Mouse (Mus musculus) urinary bladder, postnatal 14 days (tissue): Measurements from ENCODE around the gene Mtcl1.

ENCODE experiments used
- DNase-seq: peaks from one replicate; pipeline ENCODE4 v3.0.0; 2021; ENCODE audit warnings: low spot score

The Mtcl1 gene

DNA sequence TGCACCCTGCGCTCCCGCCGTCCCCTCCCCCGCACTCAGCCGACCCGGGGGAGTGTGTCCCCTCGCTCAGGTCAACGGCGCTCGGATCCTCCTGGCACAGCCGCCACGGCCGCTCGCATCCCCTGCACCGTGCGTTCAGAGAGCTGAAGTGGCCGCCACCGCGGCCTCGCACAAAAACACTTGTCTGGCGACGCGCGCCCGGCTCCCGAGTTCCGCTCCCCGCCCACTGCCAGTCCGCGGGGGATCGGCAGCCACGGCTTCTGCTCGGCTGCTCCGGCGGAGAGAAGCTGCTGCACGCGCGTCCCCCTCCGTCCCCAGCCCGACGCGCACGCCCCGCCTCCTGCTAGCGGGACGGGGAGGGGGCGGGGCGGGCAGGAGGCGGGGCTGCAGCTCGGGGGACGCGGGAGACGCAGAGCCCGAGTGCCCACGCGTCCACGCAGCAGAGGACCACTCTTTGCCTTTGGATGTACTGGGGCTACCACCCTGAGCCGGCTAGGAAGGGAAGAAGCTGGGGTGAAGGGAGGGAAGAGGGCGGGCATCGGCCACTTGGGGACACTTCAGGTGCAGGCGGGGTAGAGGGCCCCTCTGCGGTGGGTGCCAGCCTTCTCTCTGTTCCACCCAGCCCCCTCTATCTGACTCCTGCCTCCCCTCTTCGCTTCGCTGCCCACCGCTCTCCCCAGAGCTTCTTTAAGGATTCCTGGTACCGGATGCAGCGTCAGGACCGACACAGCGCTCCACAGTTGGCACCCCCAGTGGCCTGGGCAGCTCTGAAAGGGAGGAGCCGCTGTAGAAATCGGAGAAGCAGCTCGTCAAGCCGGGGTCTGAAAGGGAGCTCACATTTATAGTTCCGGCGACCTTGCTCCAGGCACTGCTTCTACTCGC, at the start of gene Mtcl1:
Gene Mtcl1 (minus strand): TSS at position 291 of the 882 bp plus-strand sequence.
- DNase-seq: peak; percentile 76

DNA sequence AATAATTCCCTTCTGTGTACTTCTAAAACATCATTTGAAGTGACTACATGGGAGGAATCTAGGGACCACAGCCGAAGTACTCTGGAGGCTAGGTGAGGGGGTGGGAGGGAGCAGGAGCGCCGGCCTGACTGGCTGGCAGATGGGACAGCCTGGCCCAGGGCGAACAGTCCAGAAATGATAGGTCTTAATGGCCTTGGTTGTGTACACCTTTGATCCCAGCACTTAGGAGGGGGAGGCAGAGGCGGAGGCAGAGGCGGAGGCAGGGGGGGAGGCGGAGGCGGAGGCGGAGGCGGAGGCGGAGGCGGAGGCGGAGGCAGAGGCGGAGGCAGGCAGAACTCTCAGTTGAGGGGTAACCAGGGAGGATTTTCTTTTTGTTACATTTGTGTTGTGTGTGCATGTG, 49.0 kb upstream of the Mtcl1 start:
- DNase-seq: no peak

- DNase-seq: no peak
Measured at GRCm38 (mm10) chr17:66496589-66496988, 47.0 kb upstream of the Mtcl1 start.

- DNase-seq: peak; percentile 54
Measured at GRCm38 (mm10) chr17:66490022-66490601, 40.6 kb upstream of the Mtcl1 start.

GRCm38 (mm10) chr17:66486576-66486975, 37.0 kb upstream of the Mtcl1 start:
- DNase-seq: no peak

- DNase-seq: peak; percentile 78
Measured at GRCm38 (mm10) chr17:66485742-66486141, 36.2 kb upstream of the Mtcl1 start.

GRCm38 (mm10) chr17:66484965-66485364, 35.4 kb upstream of the Mtcl1 start:
- DNase-seq: no peak

- no peak for DNase-seq
Measured at GRCm38 (mm10) chr17:66483651-66484454, 34.3 kb upstream of the Mtcl1 start.

DNA sequence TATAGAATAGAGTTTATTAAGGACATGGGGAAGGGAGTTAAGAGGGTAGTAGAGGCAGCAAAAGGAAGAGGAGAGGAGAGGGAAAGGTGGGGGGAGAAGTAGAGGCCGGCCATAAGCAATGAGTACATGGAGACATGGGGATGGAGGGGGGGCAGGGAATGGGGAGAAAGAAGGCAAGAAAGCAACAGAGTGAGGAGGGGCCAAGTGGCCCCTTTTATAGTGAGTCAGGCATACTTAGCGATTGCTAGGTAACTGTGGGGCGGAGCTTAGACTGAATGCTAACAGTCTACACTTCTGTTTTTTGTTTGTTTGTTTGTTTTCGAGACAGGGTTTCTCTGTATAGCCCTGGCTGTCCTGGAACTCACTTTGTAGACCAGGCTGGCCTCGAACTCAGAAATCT, 31.7 kb upstream of the Mtcl1 start:
- no peak for DNase-seq

DNA sequence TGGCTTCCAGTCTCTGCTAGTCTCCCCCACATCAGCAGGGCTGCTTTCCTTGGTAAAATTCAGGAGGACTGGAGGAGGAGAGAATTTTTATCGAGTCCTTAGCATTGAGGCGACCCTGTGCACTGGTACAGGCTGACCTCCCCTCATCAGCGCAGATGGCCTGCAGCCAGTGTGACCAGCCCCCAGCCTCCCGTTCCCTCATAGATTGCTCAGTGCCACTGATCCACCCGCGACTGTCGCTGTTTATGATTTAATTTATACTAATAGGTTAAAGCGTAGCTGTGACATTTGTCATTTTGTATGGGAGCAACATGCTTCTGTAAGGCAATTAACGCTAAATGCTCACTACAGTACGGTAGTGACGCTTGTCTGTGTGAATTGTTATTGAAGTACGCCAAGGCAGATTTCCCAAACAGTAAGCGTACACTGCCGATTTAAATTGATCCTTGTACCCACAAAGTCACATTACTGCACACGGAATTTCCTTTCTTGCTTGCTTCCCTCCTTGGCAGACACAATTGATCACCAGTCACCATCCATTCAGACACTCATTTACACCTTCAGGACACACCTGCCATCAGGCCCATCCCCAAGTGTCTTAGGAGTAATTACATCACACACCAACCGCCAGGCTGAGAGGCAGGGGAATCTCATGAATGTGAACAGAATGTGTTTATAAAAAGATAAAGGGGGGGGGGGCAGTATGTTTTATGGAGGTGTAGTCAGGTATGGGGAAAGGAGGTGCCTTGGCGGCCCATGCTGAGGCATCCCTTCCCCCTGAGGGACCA, 31.1 kb upstream of the Mtcl1 start:
- no peak for DNase-seq

DNA sequence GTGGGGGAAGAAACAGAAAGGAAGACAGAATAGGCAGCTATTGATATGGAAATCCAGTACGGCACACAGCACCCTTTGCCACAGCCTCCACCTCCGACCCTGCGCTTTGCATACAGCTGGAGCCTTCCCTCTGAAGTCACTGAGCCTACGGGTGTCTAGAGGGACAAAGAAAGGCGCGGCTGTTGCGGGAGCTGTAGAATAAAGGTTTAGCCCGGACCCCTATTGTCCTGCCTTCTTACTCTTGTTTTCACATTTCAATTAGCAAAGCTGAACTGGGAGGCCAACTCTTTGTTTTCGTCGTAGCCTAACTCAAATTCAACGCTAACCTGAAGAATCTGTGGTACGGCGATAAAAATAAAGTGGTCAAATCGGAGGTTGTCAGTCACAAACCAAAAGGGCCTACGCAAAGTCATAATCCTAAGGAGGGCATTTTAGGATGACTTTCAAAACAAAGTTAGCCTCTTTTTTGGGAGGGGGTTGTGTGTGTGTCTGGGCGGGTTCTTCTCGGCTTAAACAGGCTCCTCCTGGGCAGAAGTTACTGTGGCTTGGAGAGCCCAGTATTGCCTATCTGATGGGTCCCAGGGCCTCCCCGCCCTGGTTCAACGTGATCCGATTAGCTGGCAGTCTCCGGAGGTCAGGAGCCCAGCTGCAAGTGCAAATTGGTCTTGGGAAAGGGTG, 30.4 kb upstream of the Mtcl1 start:
- no peak for DNase-seq

DNA sequence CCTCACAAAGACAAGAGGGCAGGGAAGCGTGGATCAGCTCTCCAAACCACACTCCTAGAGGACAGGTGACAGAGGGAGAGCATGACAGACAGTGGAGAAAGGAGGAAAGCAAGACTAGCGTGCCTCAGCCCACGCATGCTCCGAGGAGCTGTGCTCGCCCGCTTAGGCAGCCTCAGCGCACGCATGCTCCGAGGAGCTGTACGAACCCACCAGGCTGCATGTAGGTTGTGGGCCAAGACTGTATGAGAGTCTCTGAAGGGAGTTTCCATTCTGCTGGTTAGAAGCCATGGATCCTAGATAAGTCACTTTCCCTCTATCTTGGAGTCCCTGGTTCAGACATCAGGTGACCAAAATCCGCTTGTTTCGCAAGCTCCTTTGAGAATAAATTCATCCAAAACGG, 29.8 kb upstream of the Mtcl1 start:
- DNase-seq: no peak

DNA sequence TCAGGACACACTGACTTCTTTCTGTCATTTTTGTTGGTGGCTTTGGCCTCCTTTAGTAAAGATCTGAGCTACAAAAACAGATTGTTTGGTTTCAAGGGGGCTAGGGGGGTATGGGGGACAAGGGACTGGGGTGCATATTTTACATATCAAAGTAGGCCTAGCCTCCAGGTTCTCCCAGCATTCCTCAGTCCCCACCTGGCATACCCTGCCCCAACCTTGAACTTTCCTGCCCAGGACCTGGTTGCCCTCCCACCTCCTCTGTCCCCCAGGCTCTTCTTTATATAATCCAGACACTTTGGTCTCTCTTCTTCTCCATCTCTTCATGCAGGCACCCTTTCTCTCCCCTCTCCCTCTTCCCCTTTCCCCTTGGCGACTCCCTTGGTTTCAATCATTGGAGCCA, 23.7 kb upstream of the Mtcl1 start:
- no peak for DNase-seq

- DNase-seq: no peak
Measured at GRCm38 (mm10) chr17:66471775-66472174, 22.2 kb upstream of the Mtcl1 start.

GRCm38 (mm10) chr17:66471252-66471651, 21.7 kb upstream of the Mtcl1 start:
- no peak for DNase-seq

DNA sequence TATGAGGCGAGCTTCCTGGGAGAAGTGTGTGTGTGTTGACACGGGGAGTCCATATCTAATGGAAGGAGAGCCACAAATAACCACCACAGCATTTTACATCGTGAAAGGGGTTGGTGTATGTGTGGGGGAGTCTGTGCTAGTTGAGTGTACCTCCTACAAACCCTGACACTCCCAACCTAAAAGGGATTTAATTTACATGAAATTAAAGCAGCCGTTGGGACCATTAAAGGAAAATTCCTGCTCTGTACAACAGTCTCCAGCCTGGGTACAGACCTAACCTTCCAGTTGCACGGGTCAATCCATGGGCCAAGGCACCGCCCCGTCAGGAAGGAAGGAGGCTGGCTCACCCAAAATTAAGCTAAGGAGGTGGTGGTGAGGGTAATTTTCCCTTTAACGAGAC, 20.5 kb upstream of the Mtcl1 start:
- DNase-seq: no peak

- DNase-seq: no peak
Measured at GRCm38 (mm10) chr17:66457278-66457677, 7.7 kb upstream of the Mtcl1 start.

GRCm38 (mm10) chr17:66451143-66451542, 1.6 kb upstream of the Mtcl1 start:
- peak; percentile 91 for DNase-seq

GRCm38 (mm10) chr17:66450526-66451070, 1.0 kb upstream of the Mtcl1 start:
- no peak for DNase-seq

- DNase-seq: peak; percentile 50
Measured at GRCm38 (mm10) chr17:66448421-66449405, 837 bp downstream of the Mtcl1 start.
